ENCODE assay signal across 9 mouse cellular contexts in genomic region chr10:95817419-95818161, GRCm38 (mm10). TPM values are rescaled to one million over a fixed set of nuclear protein-coding genes. Genes with fewer than 3 reads are reported as not detected.
A peak's percentile ranks its signal among the peaks of the same experiment; 100 is the strongest.
DNase-seq lines count a peak whose midpoint lies in the region; ATAC-seq and TF ChIP-seq lines count a peak whose summit lies in the region.
"Had no signal": no experiment of that assay in that cellular context is flagged by ENCODE, and none has a peak within 500 bp of the region (broad histone marks: within the 10 kb centered on the region; RNA-seq: fewer than 3 reads in every experiment).

No protein-coding gene starts in this region.

- H3K9ac ChIP-seq in forebrain, embryonic 14.5 days (ENCODE audit: low read length) = no peak overlapping the region
- H3K9ac ChIP-seq: heart, embryonic 15.5 days had no signal

- 13% methylated on average over 9 of the region's 9 CpGs for WGBS in spleen, adult 2 months
- 32% methylated on average over 9 of the region's 9 CpGs for whole genome bisulfite sequencing in forebrain, embryonic 14.5 days

- peak; percentile 79 for ATAC-seq in forebrain, embryonic 14.5 days
- no peak for ATAC-seq in cerebellum, adult (ENCODE audit: insufficient number of reproducible peaks, low FRiP score, low TSS enrichment)

- H3K4me1 ChIP-seq in spleen, adult 2 months (ENCODE audit: control insufficient read depth, insufficient read depth, insufficient read length) = peaks cover 8% of the 10 kb centered on the region; the same call in 1 of the 2 replicates
- H3K4me1 ChIP-seq in forebrain, embryonic 14.5 days (ENCODE audit: control insufficient read depth, insufficient read depth, low read length) = peaks cover 3% of the 10 kb centered on the region; the same call in 1 of the 2 replicates

- H3K27me3 ChIP-seq in spleen, adult 2 months (ENCODE audit: control insufficient read depth, insufficient read depth, low read length) = no peaks in the 10 kb centered on the region
- H3K27me3 ChIP-seq in forebrain, embryonic 14.5 days (replicated peaks; ENCODE audit: control insufficient read depth, insufficient read depth, low read length) = no peaks in the 10 kb centered on the region
- H3K27me3 ChIP-seq: heart, embryonic 15.5 days had no signal

- H3K4me2 ChIP-seq in forebrain, embryonic 14.5 days (ENCODE audit: low read length) = no peak overlapping the region
- H3K4me2 ChIP-seq: heart, embryonic 15.5 days had no signal

- 0 out of 2 replicates have a peak overlapping the region, but pooled peaks have one; percentile 12 for H3K27ac ChIP-seq in spleen, adult 2 months (ENCODE audit: insufficient read depth, low read length)
- H3K27ac ChIP-seq in forebrain, embryonic 14.5 days (ENCODE audit: low read depth, low read length) = no peak overlapping the region; the same call in 1 of the 2 replicates
- H3K27ac ChIP-seq: heart, embryonic 15.5 days had no signal

- no peak for TF ChIP-seq POLR2A in spleen, adult 2 months (IDR thresholded peaks at IDR 0.05; ENCODE audit: low read depth, low read length)

- DNase-seq in spleen, adult 2 months (ENCODE audit: low read depth in 1 of 2, low spot score in 2 of 2) = peak in 1 of 2 experiments; percentile 7
- DNase-seq in spleen, adult 12 weeks (ENCODE audit: low spot score) = no peak
- peak; percentile 59 for DNase-seq in forebrain, embryonic 14.5 days (ENCODE audit: low spot score)
- peak; percentile 24 for DNase-seq in lung, postnatal 25 days (ENCODE audit: low spot score)
- DNase-seq in spleen, postnatal 36 days (ENCODE audit: low spot score in 2 of 2) = peak; percentile 37 to 50
- no peak for DNase-seq in testis, postnatal 10 days (ENCODE audit: low spot score)
- no peak for DNase-seq in MN1 (ENCODE audit: low spot score)

- no peaks in the 10 kb centered on the region for H3K9me3 ChIP-seq in forebrain, embryonic 14.5 days (replicated peaks; ENCODE audit: control insufficient read depth, low read length)
- H3K9me3 ChIP-seq: heart, embryonic 15.5 days had no signal

- H3K36me3 ChIP-seq in spleen, adult 2 months (ENCODE audit: control insufficient read depth, insufficient read depth, low read length) = no peaks in the 10 kb centered on the region
- H3K36me3 ChIP-seq in forebrain, embryonic 14.5 days (ENCODE audit: control insufficient read depth, insufficient read depth, low read length) = no peaks in the 10 kb centered on the region
- H3K36me3 ChIP-seq: heart, embryonic 15.5 days had no signal

- no peak for TF ChIP-seq CTCF in spleen, adult 2 months (IDR thresholded peaks at IDR 0.05; ENCODE audit: extremely low read depth, insufficient read depth, insufficient read length, insufficient replicate concordance)

- no peak overlapping the region for H3K4me3 ChIP-seq in spleen, adult 2 months (ENCODE audit: extremely low read depth, insufficient read depth, insufficient read length)
- H3K4me3 ChIP-seq in forebrain, embryonic 14.5 days (ENCODE audit: low read depth, low read length) = no peak overlapping the region
- H3K4me3 ChIP-seq: heart, embryonic 15.5 days had no signal

RNA-seq across cellular contexts. Expression of gene Gm33543, which starts 25.1 kb away (rescaled TPM):
- polyA plus RNA-seq in spleen, adult 2 months (2012; rRNA removed) = not detected in 2 replicates
- not detected in 2 replicates for polyA plus RNA-seq in forebrain, embryonic 14.5 days (2014; fragmentation: Nextera tagmentation; extraction: Ambion mirVana)
- polyA plus RNA-seq: heart, embryonic 15.5 days had no signal

Comparison
In these comparisons a context has a peak if more than half of its experiments do, and no peak if none do; other contexts are left out.
1. DNase-seq: peak in forebrain, embryonic 14.5 days (single experiment), lung, postnatal 25 days (single experiment) and spleen, postnatal 36 days (2 of 2); none in spleen, adult 12 weeks (single experiment), testis, postnatal 10 days (single experiment) and MN1 (single experiment).